ENCODE assay signal across 8 mouse cellular contexts in the genomic region with DNA sequence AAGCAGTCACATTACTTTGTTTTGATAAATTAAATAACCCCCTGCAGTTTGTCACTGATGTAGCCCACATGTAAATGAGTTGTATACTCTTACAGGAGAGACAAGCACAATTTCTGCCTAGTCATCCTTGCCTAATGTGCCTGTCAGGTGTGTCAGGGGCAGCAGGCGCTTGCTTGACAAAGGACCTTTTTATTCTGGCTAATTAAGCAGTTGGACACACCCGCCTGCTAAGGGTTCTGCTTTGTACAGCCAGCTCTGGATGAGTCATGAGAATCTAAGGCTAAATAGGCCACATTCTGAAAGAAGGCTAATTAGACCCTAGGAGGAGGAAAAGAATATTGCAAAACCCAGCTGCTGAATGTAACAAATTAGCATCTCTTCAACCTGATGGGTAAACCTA.
DNase-seq lines count a peak whose midpoint lies in the region; ATAC-seq and TF ChIP-seq lines count a peak whose summit lies in the region.
"Had no signal": no experiment of that assay in that cellular context is flagged by ENCODE, and none has a peak within 500 bp of the region (broad histone marks: within the 10 kb centered on the region; RNA-seq: fewer than 3 reads in every experiment).

No protein-coding gene starts in this region.

- H3K27ac ChIP-seq in cortical plate, adult 2 months (ENCODE audit: insufficient read depth, low read length): 0 out of 2 replicates have a peak overlapping the region, but pooled peaks have one; percentile 61
- 0 out of 2 replicates have a peak overlapping the region, but pooled peaks have one; percentile 48 for H3K27ac ChIP-seq in hindbrain, embryonic 15.5 days (replicated peaks)
- 0 out of 2 replicates have a peak overlapping the region, but pooled peaks have one; percentile 32 for H3K27ac ChIP-seq in midbrain, postnatal 0 days (ENCODE audit: low read depth, low read length)
- H3K27ac ChIP-seq: macrophage had no signal

- WGBS in hindbrain, embryonic 15.5 days: 13% methylated on average over 2 of the region's 2 CpGs
- WGBS in midbrain, postnatal 0 days: 28% methylated on average over 2 of the region's 2 CpGs

- peak; percentile 81 for ATAC-seq in hindbrain, embryonic 15.5 days (ENCODE audit: low FRiP score, low read depth)
- ATAC-seq in midbrain, postnatal 0 days (ENCODE audit: low FRiP score): no peak

- H3K9ac ChIP-seq in hindbrain, embryonic 15.5 days: no peak overlapping the region
- H3K9ac ChIP-seq in midbrain, postnatal 0 days (replicated peaks; ENCODE audit: low read length, poor library complexity, severe bottlenecking): no peak overlapping the region

- H3K4me2 ChIP-seq in hindbrain, embryonic 15.5 days: no peak overlapping the region
- H3K4me2 ChIP-seq in midbrain, postnatal 0 days (ENCODE audit: low read depth, low read length, poor library complexity, severe bottlenecking): no peak overlapping the region

- H3K9me3 ChIP-seq in E14TG2a.4 (ENCODE audit: low read length): no peaks in the 10 kb centered on the region
- no peaks in the 10 kb centered on the region for H3K9me3 ChIP-seq in hindbrain, embryonic 15.5 days
- no peaks in the 10 kb centered on the region for H3K9me3 ChIP-seq in midbrain, postnatal 0 days (ENCODE audit: low read length)

- no peak for TF ChIP-seq CTCF in E14TG2a.4 (conservative IDR thresholded peaks at IDR 0.05; ENCODE audit: low read length)
- no peak for TF ChIP-seq CTCF in cortical plate, adult 2 months (IDR thresholded peaks at IDR 0.05; ENCODE audit: extremely low read depth, insufficient read depth, low read length)
- no peak for TF ChIP-seq CTCF in midbrain, postnatal 0 days (IDR thresholded peaks at IDR 0.05)

- peaks cover 54% of the 10 kb centered on the region for H3K4me1 ChIP-seq in E14TG2a.4 (replicated peaks; ENCODE audit: low read depth, low read length)
- peaks cover 4% of the 10 kb centered on the region for H3K4me1 ChIP-seq in cortical plate, adult 2 months (ENCODE audit: control insufficient read depth, insufficient read depth, low read length)
- H3K4me1 ChIP-seq in hindbrain, embryonic 15.5 days (replicated peaks): peaks cover 10% of the 10 kb centered on the region
- H3K4me1 ChIP-seq in midbrain, postnatal 0 days (ENCODE audit: insufficient read depth, low read length): no peaks in the 10 kb centered on the region; the same call in 1 of the 2 replicates

- no peak for TF ChIP-seq POLR2A in cortical plate, adult 2 months (IDR thresholded peaks at IDR 0.05; ENCODE audit: extremely low read depth, insufficient read depth, low read length)

- peak; percentile 38 for DNase-seq in 3134 (ENCODE audit: extremely low read depth, insufficient read length, low spot score)
- DNase-seq in midbrain, postnatal 0 days (ENCODE audit: low spot score): peak; percentile 66
- DNase-seq in gastrocnemius, postnatal 10 days: no peak
- DNase-seq in gastrocnemius, adult 8-10 months (ENCODE audit: low spot score in 2 of 2): no peak

- H3K27me3 ChIP-seq in E14TG2a.4 (ENCODE audit: insufficient read depth, low read length): no peaks in the 10 kb centered on the region
- no peaks in the 10 kb centered on the region for H3K27me3 ChIP-seq in hindbrain, embryonic 15.5 days
- no peaks in the 10 kb centered on the region for H3K27me3 ChIP-seq in midbrain, postnatal 0 days (ENCODE audit: insufficient read depth, low read length)

- no peaks in the 10 kb centered on the region for H3K36me3 ChIP-seq in E14TG2a.4 (ENCODE audit: insufficient read depth, low read length)
- H3K36me3 ChIP-seq in hindbrain, embryonic 15.5 days: no peaks in the 10 kb centered on the region
- H3K36me3 ChIP-seq in midbrain, postnatal 0 days (ENCODE audit: insufficient read depth, low read length): no peaks in the 10 kb centered on the region

- H3K4me3 ChIP-seq in E14TG2a.4 (replicated peaks; ENCODE audit: low read length): 0 out of 2 replicates have a peak overlapping the region, but pooled peaks have one; percentile 23
- H3K4me3 ChIP-seq in cortical plate, adult 2 months (ENCODE audit: insufficient read depth, low read length): no peak overlapping the region
- H3K4me3 ChIP-seq in hindbrain, embryonic 15.5 days: no peak overlapping the region
- H3K4me3 ChIP-seq in midbrain, postnatal 0 days (ENCODE audit: low read depth, low read length): no peak overlapping the region

Comparison
In these comparisons a context has a peak if more than half of its experiments do, and no peak if none do; other contexts are left out.
1. DNase-seq: peak in 3134 (single experiment) and midbrain, postnatal 0 days (single experiment); none in gastrocnemius, postnatal 10 days (single experiment) and gastrocnemius, adult 8-10 months (0 of 2).
2. Peak in every context shown above with its lines, with median percentiles within 50 percentile points of each other: H3K27ac ChIP-seq.